Mouse (Mus musculus): ENCODE data around the gene Sec62. TPM values are rescaled to one million over a fixed set of nuclear protein-coding genes. Genes with fewer than 3 reads are reported as not detected.

Sec62 gene
- polyA plus RNA-seq, 1 experiment from 2014 or later = 95.6 TPM

GRCm38 (mm10) chr3:30769755-30770515, 22.7 kb upstream of the Sec62 start:
- WGBS = 71% methylated on average over 10 of the region's 10 CpGs
- Histone ChIP-seq H3K4me2 (replicated peaks) (no peak overlapping the region), H3K36me3 (replicated peaks; ENCODE audit: control insufficient read depth, insufficient read depth) (no peaks in the 10 kb centered on the region), H3K4me3 (replicated peaks; ENCODE audit: low read length) (no peak overlapping the region), H3K9me3 (ENCODE audit: control insufficient read depth, low read length) (no peaks in the 10 kb centered on the region), H3K4me1 (replicated peaks; ENCODE audit: control insufficient read depth, insufficient read depth, low read length) (no peaks in the 10 kb centered on the region), H3K27me3 (ENCODE audit: control insufficient read depth, insufficient read depth, low read length) (no peaks in the 10 kb centered on the region), H3K27ac (no peak overlapping the region), H3K9ac (no peak overlapping the region)
- ATAC-seq (ENCODE audit: low FRiP score) (no peak), DNase-seq (ENCODE audit: low spot score) (no peak)

- ATAC-seq (ENCODE audit: low FRiP score) = no peak
- no peaks in the 10 kb centered on the region for H3K9me3 ChIP-seq (ENCODE audit: control insufficient read depth, low read length)
Measured at GRCm38 (mm10) chr3:30771560-30771959, 21.1 kb upstream of the Sec62 start.

GRCm38 (mm10) chr3:30772631-30773030, 20.0 kb upstream of the Sec62 start:
- Histone ChIP-seq H3K36me3 (replicated peaks; ENCODE audit: control insufficient read depth, insufficient read depth) (no peaks in the 10 kb centered on the region), H3K27me3 (ENCODE audit: control insufficient read depth, insufficient read depth, low read length) (no peaks in the 10 kb centered on the region), H3K4me1 (replicated peaks; ENCODE audit: control insufficient read depth, insufficient read depth, low read length) (no peaks in the 10 kb centered on the region), H3K4me2 (replicated peaks) (no peak overlapping the region), H3K9ac (no peak overlapping the region), H3K9me3 (ENCODE audit: control insufficient read depth, low read length) (no peaks in the 10 kb centered on the region), H3K27ac (no peak overlapping the region), H3K4me3 (replicated peaks; ENCODE audit: low read length) (no peak overlapping the region)
- ATAC-seq (ENCODE audit: low FRiP score) (no peak), DNase-seq (ENCODE audit: low spot score) (no peak)
- WGBS = 79% methylated on average over 4 of the region's 4 CpGs

More at GRCm38 (mm10) chr3:30771560-30771959, 21.1 kb upstream of the Sec62 start:
- no peak for DNase-seq (ENCODE audit: low spot score)
- Histone ChIP-seq H3K36me3 (replicated peaks; ENCODE audit: control insufficient read depth, insufficient read depth) (no peaks in the 10 kb centered on the region), H3K4me1 (replicated peaks; ENCODE audit: control insufficient read depth, insufficient read depth, low read length) (no peaks in the 10 kb centered on the region), H3K27ac (no peak overlapping the region), H3K9ac (no peak overlapping the region), H3K4me2 (replicated peaks) (no peak overlapping the region), H3K27me3 (ENCODE audit: control insufficient read depth, insufficient read depth, low read length) (no peaks in the 10 kb centered on the region), H3K4me3 (replicated peaks; ENCODE audit: low read length) (no peak overlapping the region)
- 100% methylated on average over 1 of the region's 1 CpGs for WGBS

- no peaks in the 10 kb centered on the region for H3K36me3 ChIP-seq (replicated peaks; ENCODE audit: control insufficient read depth, insufficient read depth)
- DNase-seq (ENCODE audit: low spot score) (no peak), ATAC-seq (ENCODE audit: low FRiP score) (no peak)
- no peaks in the 10 kb centered on the region for H3K4me1 ChIP-seq (replicated peaks; ENCODE audit: control insufficient read depth, insufficient read depth, low read length)
- no peaks in the 10 kb centered on the region for H3K9me3 ChIP-seq (ENCODE audit: control insufficient read depth, low read length)
- no peak overlapping the region for H3K9ac ChIP-seq
- no peaks in the 10 kb centered on the region for H3K27me3 ChIP-seq (ENCODE audit: control insufficient read depth, insufficient read depth, low read length)
- no peak overlapping the region for H3K27ac ChIP-seq
- H3K4me2 ChIP-seq (replicated peaks) = no peak overlapping the region
- no peak overlapping the region for H3K4me3 ChIP-seq (replicated peaks; ENCODE audit: low read length)
- 95% methylated on average over 5 of the region's 5 CpGs for WGBS
Measured at GRCm38 (mm10) chr3:30774677-30775076, 18.0 kb upstream of the Sec62 start.

- no peak overlapping the region for H3K27ac ChIP-seq
- DNase-seq (ENCODE audit: low spot score) = no peak
Measured at GRCm38 (mm10) chr3:30777984-30778383, 14.7 kb upstream of the Sec62 start.

GRCm38 (mm10) chr3:30788531-30788930, 4.1 kb upstream of the Sec62 start:
- Histone ChIP-seq H3K27me3 (ENCODE audit: control insufficient read depth, insufficient read depth, low read length) (no peaks in the 10 kb centered on the region), H3K4me2 (replicated peaks) (no peak overlapping the region), H3K4me3 (replicated peaks; ENCODE audit: low read length) (no peak overlapping the region), H3K27ac (no peak overlapping the region), H3K9ac (no peak overlapping the region), H3K9me3 (ENCODE audit: control insufficient read depth, low read length) (no peaks in the 10 kb centered on the region), H3K36me3 (replicated peaks; ENCODE audit: control insufficient read depth, insufficient read depth) (no peaks in the 10 kb centered on the region), H3K4me1 (replicated peaks; ENCODE audit: control insufficient read depth, insufficient read depth, low read length) (no peaks in the 10 kb centered on the region)
- DNase-seq (ENCODE audit: low spot score) = no peak
- no peak for ATAC-seq (ENCODE audit: low FRiP score)
- 19% methylated on average over 5 of the region's 5 CpGs for WGBS

More at GRCm38 (mm10) chr3:30777984-30778383, 14.7 kb upstream of the Sec62 start:
- Histone ChIP-seq H3K4me1 (replicated peaks; ENCODE audit: control insufficient read depth, insufficient read depth, low read length) (no peaks in the 10 kb centered on the region), H3K36me3 (replicated peaks; ENCODE audit: control insufficient read depth, insufficient read depth) (no peaks in the 10 kb centered on the region), H3K27me3 (ENCODE audit: control insufficient read depth, insufficient read depth, low read length) (no peaks in the 10 kb centered on the region), H3K4me3 (replicated peaks; ENCODE audit: low read length) (no peak overlapping the region), H3K4me2 (replicated peaks) (no peak overlapping the region), H3K9ac (no peak overlapping the region), H3K9me3 (ENCODE audit: control insufficient read depth, low read length) (no peaks in the 10 kb centered on the region)
- ATAC-seq (ENCODE audit: low FRiP score) = no peak
- WGBS = 85% methylated on average over 5 of the region's 5 CpGs

GRCm38 (mm10) chr3:30793403-30794221, 937 bp downstream of the Sec62 start:
- ATAC-seq (ENCODE audit: low FRiP score) (peak; percentile 88), DNase-seq (ENCODE audit: low spot score) (peak; percentile 61)
- H3K36me3 ChIP-seq (replicated peaks; ENCODE audit: control insufficient read depth, insufficient read depth) = no peaks in the 10 kb centered on the region
- no peaks in the 10 kb centered on the region for H3K9me3 ChIP-seq (ENCODE audit: control insufficient read depth, low read length)
- H3K4me1 ChIP-seq (replicated peaks; ENCODE audit: control insufficient read depth, insufficient read depth, low read length) = peaks cover 11% of the 10 kb centered on the region; the same call in 1 of the 2 replicates
- H3K4me2 ChIP-seq (replicated peaks) = peak overlapping the region; percentile 85
- no peaks in the 10 kb centered on the region for H3K27me3 ChIP-seq (ENCODE audit: control insufficient read depth, insufficient read depth, low read length)
- WGBS = under 1% methylated on average over 72 of the region's 75 CpGs
- peak overlapping the region; percentile 96 for H3K9ac ChIP-seq
- peak overlapping the region; percentile 97 for H3K27ac ChIP-seq
- peak overlapping the region; percentile 89 for H3K4me3 ChIP-seq (replicated peaks; ENCODE audit: low read length)

GRCm38 (mm10) chr3:30802171-30802570, 9.5 kb downstream of the Sec62 start:
- WGBS = 95% methylated on average over 3 of the region's 3 CpGs
- H3K36me3 ChIP-seq (replicated peaks; ENCODE audit: control insufficient read depth, insufficient read depth) = peaks cover 45% of the 10 kb centered on the region
- no peaks in the 10 kb centered on the region for H3K4me1 ChIP-seq (replicated peaks; ENCODE audit: control insufficient read depth, insufficient read depth, low read length)
- no peak overlapping the region for H3K4me2 ChIP-seq (replicated peaks)
- no peak for ATAC-seq (ENCODE audit: low FRiP score)
- H3K27me3 ChIP-seq (ENCODE audit: control insufficient read depth, insufficient read depth, low read length) = no peaks in the 10 kb centered on the region
- H3K27ac ChIP-seq = no peak overlapping the region
- H3K4me3 ChIP-seq (replicated peaks; ENCODE audit: low read length) = no peak overlapping the region
- DNase-seq (ENCODE audit: low spot score) = no peak
- no peak overlapping the region for H3K9ac ChIP-seq
- no peaks in the 10 kb centered on the region for H3K9me3 ChIP-seq (ENCODE audit: control insufficient read depth, low read length)

GRCm38 (mm10) chr3:30812881-30813280, 20.2 kb downstream of the Sec62 start:
- ATAC-seq (ENCODE audit: low FRiP score) (no peak), DNase-seq (ENCODE audit: low spot score) (no peak)
- WGBS = 81% methylated on average over 3 of the region's 3 CpGs
- no peak overlapping the region for H3K4me3 ChIP-seq (replicated peaks; ENCODE audit: low read length)
- peaks cover 73% of the 10 kb centered on the region for H3K36me3 ChIP-seq (replicated peaks; ENCODE audit: control insufficient read depth, insufficient read depth)
- no peak overlapping the region for H3K9ac ChIP-seq
- no peak overlapping the region for H3K27ac ChIP-seq
- no peaks in the 10 kb centered on the region for H3K4me1 ChIP-seq (replicated peaks; ENCODE audit: control insufficient read depth, insufficient read depth, low read length)
- no peaks in the 10 kb centered on the region for H3K9me3 ChIP-seq (ENCODE audit: control insufficient read depth, low read length)
- no peak overlapping the region for H3K4me2 ChIP-seq (replicated peaks)
- H3K27me3 ChIP-seq (ENCODE audit: control insufficient read depth, insufficient read depth, low read length) = no peaks in the 10 kb centered on the region

Data from hindbrain, embryonic 14.5 days (tissue).